Mouse (Mus musculus): ENCODE results near the gene Sppl2b. TPM values are rescaled to one million over a fixed set of nuclear protein-coding genes. Genes with fewer than 3 reads are reported as not detected.

Sppl2b gene
- polyA plus RNA-seq, 1 experiment from 2014 or later: 56.6 TPM

DNA sequence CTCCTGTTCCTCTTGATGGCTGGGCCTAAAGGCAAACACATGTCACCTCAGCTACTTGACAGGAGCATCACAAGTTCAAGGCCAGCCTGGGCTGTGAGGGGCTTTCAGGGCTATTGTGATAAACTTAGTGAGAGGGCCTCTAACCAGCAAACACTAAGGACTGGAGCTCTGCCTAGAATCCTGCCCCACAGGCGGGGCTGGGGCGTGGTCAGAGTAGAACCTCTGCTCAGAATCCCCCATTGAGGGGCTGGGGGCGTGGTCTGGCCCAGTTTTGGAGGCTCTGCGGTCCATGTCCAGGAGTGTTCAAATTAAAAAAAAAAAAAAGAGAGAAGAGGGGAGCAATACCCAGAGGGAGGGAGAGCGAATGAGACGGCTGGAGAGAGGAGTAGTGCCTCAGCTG, 40.6 kb downstream of the Sppl2b start:
- Histone ChIP-seq H3K4me3 (no peak overlapping the region), H3K4me1 (peaks cover 20% of the 10 kb centered on the region), H3K27ac (no peak overlapping the region), H3K4me2 (replicated peaks) (no peak overlapping the region), H3K9me3 (replicated peaks) (no peaks in the 10 kb centered on the region), H3K27me3 (no peaks in the 10 kb centered on the region), H3K9ac (no peak overlapping the region), H3K36me3 (peaks cover 20% of the 10 kb centered on the region; the same call in 1 of the 2 replicates)
- no peak for ATAC-seq (ENCODE audit: low FRiP score)
- WGBS: 87% methylated on average over 6 of the region's 6 CpGs

DNA sequence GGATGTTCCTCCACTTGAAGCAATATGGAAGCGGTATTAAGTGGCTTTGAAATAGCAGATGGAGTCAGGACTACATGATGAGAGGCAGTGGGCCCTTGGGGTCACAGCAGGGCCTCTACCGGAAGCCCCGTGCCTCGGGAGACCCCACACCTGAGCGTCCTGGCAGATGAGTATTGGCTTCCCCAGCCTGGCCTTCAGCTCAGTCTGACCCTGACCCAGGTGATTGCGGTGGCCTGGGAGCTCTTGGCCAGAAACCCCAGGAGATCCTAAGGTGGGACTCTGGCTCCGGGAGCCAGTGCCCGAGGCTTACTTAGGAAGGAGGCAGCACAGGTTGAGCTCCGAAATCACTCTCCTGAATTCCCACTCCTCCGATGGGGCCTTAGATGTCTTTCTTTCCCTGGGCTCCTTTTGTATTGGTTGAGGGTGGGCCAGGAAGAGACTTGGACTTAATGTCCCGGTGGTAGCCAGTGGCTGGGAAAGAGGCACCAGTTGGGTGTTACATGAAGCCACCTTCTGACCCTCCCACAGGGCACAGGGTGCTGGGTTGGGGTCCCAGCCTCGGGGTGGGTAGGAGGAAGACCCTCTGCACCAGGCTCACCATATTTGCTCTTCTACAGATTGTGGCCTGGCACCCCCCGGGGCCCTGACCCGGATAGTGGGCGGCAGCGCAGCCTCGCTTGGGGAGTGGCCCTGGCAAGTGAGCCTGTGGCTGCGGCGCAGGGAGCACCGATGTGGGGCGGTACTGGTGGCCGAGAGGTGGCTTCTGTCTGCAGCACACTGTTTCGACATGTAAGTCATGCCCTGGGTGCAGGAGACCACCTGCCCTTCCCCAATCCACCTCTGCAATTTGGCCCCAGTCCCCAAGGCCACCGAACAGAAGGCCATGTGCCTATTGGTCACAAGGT, 41.8 kb downstream of the Sppl2b start:
- no peak overlapping the region for H3K4me2 ChIP-seq (replicated peaks)
- H3K4me1 ChIP-seq: peaks cover 20% of the 10 kb centered on the region
- no peak for ATAC-seq (ENCODE audit: low FRiP score)
- no peaks in the 10 kb centered on the region for H3K27me3 ChIP-seq
- H3K9ac ChIP-seq: no peak overlapping the region
- WGBS: 67% methylated on average over 24 of the region's 24 CpGs
- no peak overlapping the region for H3K27ac ChIP-seq
- H3K9me3 ChIP-seq (replicated peaks): no peaks in the 10 kb centered on the region
- H3K36me3 ChIP-seq: peaks cover 21% of the 10 kb centered on the region
- no peak overlapping the region for H3K4me3 ChIP-seq

DNA sequence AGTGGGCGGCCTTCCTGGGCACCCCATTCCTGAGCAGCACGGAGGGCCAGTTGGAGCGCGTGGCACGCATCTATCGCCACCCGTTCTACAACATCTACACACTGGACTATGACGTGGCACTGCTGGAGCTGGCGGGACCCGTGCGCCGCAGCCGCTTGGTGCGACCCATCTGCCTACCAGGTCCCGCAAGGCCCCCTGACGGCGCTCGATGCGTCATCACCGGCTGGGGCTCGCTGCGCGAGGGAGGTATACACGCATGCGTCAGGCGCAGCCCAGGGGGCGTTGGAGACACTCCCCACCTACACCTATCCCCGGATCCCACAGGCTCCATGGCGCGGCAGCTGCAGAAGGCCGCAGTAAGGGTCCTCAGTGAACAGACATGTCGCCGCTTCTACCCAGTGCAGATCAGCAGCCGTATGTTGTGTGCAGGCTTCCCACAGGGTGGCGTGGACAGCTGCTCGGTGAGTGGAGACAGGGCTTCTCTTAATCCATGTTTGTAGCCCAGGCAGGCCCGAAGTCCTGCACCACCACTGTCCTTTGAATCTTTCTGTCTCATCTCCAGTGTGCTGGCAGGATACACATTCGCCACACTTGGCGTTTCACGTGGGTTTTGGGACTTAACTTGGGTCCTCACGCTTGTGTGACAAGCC, 42.9 kb downstream of the Sppl2b start:
- ATAC-seq (ENCODE audit: low FRiP score): no peak
- Histone ChIP-seq H3K9ac (peak overlapping the region; percentile 2; the same call in 1 of the 2 replicates), H3K27ac (no peak overlapping the region), H3K36me3 (peaks cover 33% of the 10 kb centered on the region), H3K4me1 (peaks cover 20% of the 10 kb centered on the region), H3K4me2 (replicated peaks) (peak overlapping the region; percentile 11), H3K4me3 (0 out of 2 replicates have a peak overlapping the region, but pooled peaks have one; percentile 2), H3K9me3 (replicated peaks) (no peaks in the 10 kb centered on the region), H3K27me3 (no peaks in the 10 kb centered on the region)
- 33% methylated on average over 41 of the region's 41 CpGs for WGBS

DNA sequence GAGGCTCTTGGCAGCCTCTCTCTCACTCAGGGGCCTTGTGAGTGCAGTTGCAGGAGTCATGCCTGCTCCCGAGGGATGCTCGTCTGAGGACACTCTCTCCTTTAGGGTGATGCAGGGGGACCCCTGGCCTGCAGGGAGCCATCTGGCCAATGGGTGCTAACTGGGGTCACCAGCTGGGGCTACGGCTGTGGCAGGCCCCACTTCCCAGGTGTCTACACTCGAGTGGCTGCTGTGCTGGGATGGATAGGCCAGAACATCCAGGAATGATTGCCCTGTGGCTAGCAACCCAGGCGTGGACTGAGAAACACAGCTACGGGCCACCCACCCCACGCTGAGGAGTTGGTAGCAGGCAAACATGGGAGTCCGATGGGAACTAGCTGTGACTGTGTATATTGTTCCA, 44.0 kb downstream of the Sppl2b start:
- Histone ChIP-seq H3K4me1 (peaks cover 20% of the 10 kb centered on the region), H3K4me3 (peak overlapping the region; percentile 67; the same call in 1 of the 2 replicates), H3K27ac (no peak overlapping the region), H3K9me3 (replicated peaks) (no peaks in the 10 kb centered on the region), H3K27me3 (no peaks in the 10 kb centered on the region), H3K9ac (peak overlapping the region; percentile 73; the same call in 1 of the 2 replicates), H3K36me3 (peaks cover 44% of the 10 kb centered on the region), H3K4me2 (replicated peaks) (peak overlapping the region; percentile 94; the same call in 1 of the 2 replicates)
- 92% methylated on average over 8 of the region's 8 CpGs for WGBS
- ATAC-seq (ENCODE audit: low FRiP score): no peak

DNA sequence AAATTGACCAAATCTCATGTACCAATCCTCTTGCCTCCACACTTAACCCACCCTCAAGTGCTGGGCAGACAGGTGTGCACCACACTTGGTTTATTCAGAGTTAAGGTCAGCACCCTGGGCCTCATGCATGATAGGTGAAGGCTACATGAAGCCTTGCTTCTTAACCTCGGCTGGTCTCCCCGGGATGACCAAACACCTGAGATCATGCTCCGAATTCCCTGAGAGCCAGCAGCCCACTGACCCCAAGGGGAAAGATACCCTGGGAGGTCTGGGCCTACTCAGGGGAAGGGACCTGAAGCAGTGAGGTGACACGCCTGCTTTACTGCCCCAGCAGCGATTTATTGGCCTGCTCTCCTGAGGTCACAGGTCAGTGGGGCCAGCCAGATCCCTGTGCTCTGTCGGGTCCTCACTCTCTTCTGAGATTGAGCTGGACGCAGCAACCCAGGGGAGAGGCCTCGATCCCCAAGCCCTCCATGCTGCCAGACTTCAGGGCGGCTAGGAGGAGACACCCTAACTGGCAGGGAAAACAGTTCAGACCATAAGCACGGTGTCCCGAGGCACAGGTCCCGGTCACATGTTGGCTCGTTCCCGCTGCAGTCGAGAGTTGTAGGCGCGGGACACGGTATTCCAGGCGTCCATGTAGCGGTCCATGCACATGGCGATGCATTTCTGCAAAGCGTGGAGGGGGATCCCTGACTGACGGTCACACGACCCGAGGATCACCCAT, 44.7 kb downstream of the Sppl2b start:
- WGBS: 16% methylated on average over 25 of the region's 25 CpGs
- H3K36me3 ChIP-seq: peaks cover 50% of the 10 kb centered on the region
- no peak; the same call in 1 of the 2 replicates for ATAC-seq (ENCODE audit: low FRiP score)
- H3K9ac ChIP-seq: peak overlapping the region; percentile 73
- peaks cover 20% of the 10 kb centered on the region for H3K4me1 ChIP-seq
- peak overlapping the region; percentile 67 for H3K4me3 ChIP-seq
- H3K9me3 ChIP-seq (replicated peaks): no peaks in the 10 kb centered on the region
- H3K4me2 ChIP-seq (replicated peaks): peak overlapping the region; percentile 94
- H3K27me3 ChIP-seq: no peaks in the 10 kb centered on the region
- H3K27ac ChIP-seq: peak overlapping the region; percentile 83

DNA sequence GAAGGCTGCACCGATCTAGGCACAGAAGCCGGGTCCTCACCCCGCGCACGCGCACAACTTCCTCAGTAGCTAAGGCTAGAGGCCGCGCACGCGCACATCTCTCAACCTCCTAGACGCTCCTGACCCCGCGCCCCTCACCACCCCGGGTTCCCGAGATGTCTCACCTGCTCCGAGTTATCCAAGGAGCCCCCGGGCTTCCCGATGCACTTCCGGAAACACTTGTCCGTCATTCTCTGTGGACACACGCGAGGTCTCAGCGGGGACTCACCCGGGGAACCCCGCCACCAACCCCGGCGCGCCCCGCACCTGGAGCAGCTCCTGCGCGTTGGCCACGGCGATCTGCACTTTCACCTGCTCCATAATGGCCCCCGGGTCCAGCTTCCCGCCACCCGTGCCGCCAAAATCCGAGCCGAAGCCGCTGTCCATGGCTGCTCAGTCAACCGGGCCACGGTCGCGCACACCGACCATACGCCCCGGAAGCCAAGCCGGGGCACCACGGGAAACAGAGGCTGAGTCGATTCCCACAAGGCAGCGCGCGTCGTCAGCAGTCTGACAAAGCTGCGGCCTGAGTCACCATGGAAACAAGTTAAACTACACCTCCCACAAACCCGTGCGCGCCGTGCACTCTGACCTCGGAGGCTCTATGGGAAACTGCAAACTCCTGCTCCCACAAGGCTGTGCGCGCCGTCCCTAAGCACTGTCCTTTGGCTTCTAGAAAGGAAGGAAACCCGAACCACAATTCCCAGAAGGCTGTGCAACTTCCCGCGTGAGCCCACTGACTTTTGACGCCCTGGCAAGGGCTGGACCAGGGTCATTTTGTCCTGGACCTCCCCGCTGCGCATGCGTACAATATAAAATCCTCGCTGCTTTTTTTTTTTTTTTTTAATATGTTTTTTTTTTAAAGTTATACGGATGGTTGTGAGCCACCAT, 45.5 kb downstream of the Sppl2b start, which contains the start of gene Timm13:
Gene Timm13 (minus strand): TSS at position 652 of the 930 bp plus-strand sequence.
- H3K27ac ChIP-seq: peak within 1 kb of the TSS; percentile 83
- peak within 1 kb of the TSS; percentile 94 for H3K4me2 ChIP-seq (replicated peaks)
- H3K4me1 ChIP-seq: peaks cover 20% of the 10 kb centered on the region
- H3K36me3 ChIP-seq: peaks cover 58% of the 10 kb centered on the region
- under 1% methylated on average over 72 of the region's 72 CpGs for WGBS
- ATAC-seq (ENCODE audit: low FRiP score): peak; percentile 94
- no peaks in the 10 kb centered on the region for H3K27me3 ChIP-seq
- H3K9ac ChIP-seq: peak within 1 kb of the TSS; percentile 73
- H3K9me3 ChIP-seq (replicated peaks): no peaks in the 10 kb centered on the region
- peak within 1 kb of the TSS; percentile 67 for H3K4me3 ChIP-seq

DNA sequence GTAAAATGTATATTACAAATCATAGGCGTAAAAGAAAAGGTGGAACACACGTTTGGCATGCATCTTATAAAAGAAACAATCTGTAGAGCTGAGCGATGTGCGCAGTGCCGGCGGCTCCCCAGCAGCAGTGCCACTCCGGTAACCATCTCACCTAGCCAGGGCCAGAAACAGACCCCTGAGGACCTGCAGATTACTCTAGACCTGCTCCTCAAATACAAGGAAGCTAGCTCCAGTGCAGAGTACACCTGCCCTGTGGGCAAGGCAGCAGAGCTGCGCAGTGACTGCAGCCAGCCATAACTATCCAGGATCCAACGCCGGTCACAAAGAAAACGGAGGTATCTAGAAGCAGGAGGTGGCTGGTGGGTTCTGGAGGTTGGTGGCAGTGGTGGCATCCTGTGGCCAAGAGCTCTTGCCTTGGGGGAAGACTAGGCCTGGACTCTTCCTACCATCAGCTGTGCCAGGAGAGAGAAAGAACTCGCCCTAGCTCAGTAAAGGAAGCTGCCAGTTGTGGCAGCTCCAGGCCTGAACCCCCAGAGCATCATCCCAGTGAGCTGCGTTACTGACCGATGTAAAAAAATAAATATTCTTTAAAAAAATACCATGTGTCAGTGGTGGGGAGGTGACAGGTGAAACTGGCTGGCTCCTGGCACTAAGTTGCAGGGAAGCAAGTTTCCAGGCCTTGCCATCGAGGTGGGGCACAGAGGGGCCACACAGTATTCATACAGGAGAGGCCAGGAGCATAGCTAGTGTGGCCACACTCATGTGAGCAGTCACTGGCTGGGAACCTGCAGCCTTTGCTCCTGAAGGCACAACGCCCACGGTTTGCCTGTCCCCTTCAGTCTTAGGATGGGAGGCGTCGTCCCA, 46.6 kb downstream of the Sppl2b start:
- no peak; the same call in 1 of the 2 replicates for ATAC-seq (ENCODE audit: low FRiP score)
- Histone ChIP-seq H3K9ac (peak overlapping the region; percentile 15; the same call in 1 of the 2 replicates), H3K4me1 (peaks cover 20% of the 10 kb centered on the region), H3K4me3 (no peak overlapping the region), H3K36me3 (peaks cover 68% of the 10 kb centered on the region), H3K27me3 (no peaks in the 10 kb centered on the region), H3K27ac (peak overlapping the region; percentile 69), H3K9me3 (replicated peaks) (no peaks in the 10 kb centered on the region), H3K4me2 (replicated peaks) (peak overlapping the region; percentile 28)
- 91% methylated on average over 19 of the region's 19 CpGs for WGBS

DNA sequence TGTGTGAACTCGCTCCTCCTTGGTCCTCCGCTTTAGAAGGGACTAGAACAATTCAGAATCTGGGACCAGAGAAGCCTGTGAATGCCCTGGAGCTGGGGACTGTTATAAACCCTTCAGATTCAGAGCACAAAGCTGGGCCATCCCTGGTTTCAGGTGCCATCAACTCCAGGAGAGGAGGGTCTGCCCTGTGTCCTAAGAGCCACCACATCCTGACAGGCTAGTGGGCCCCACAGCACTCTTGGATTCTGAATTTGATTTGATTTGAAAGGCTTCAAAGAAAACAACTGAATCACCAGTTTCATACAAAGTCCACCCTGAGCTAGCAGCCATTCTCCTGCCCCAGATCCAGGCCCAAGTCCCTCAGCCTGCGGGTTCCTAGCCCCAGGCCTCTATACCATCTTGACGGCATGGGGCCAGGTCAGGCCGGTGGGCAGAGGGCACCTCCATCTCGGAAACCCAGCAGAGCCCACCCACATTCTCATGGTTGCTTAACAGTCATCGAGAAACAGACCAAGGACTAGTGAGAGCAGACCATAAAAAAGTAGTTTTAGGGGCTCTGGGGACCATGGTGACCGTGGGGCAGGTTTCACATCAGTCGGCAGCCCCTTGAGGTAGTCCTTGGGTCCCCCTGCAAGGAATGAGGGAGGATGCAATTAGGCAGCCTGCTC, 47.3 kb downstream of the Sppl2b start:
- ATAC-seq (ENCODE audit: low FRiP score): no peak
- Histone ChIP-seq H3K4me1 (peaks cover 20% of the 10 kb centered on the region), H3K27ac (no peak overlapping the region), H3K36me3 (peaks cover 73% of the 10 kb centered on the region), H3K9ac (no peak overlapping the region), H3K4me2 (replicated peaks) (no peak overlapping the region), H3K27me3 (no peaks in the 10 kb centered on the region), H3K9me3 (replicated peaks) (no peaks in the 10 kb centered on the region), H3K4me3 (no peak overlapping the region)
- WGBS: 95% methylated on average over 9 of the region's 9 CpGs

DNA sequence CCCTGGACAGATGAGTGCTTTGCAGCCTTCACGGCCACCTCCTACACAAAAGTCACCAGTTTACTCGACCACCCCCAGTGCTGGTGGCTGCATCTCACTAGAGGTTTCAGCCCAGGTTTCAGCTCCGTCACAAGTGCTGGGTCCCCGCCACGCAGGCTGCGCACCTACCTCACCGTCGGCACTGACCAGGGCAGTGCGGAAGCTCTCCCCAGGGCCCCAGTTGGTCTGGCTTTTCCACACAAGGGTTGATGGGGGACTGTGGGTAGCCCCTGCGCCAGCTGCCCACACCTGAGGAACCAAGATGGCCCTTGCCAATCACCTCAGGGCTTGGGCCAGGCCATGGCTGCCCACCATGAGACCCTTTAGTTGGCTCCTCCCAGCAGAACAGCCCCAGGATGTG, 48.2 kb downstream of the Sppl2b start:
- no peaks in the 10 kb centered on the region for H3K27me3 ChIP-seq
- ATAC-seq (ENCODE audit: low FRiP score): no peak
- no peak overlapping the region for H3K4me3 ChIP-seq
- H3K27ac ChIP-seq: no peak overlapping the region
- no peak overlapping the region for H3K4me2 ChIP-seq (replicated peaks)
- peaks cover 75% of the 10 kb centered on the region for H3K36me3 ChIP-seq
- no peaks in the 10 kb centered on the region for H3K9me3 ChIP-seq (replicated peaks)
- H3K9ac ChIP-seq: no peak overlapping the region
- H3K4me1 ChIP-seq: peaks cover 16% of the 10 kb centered on the region
- 91% methylated on average over 10 of the region's 10 CpGs for WGBS

DNA sequence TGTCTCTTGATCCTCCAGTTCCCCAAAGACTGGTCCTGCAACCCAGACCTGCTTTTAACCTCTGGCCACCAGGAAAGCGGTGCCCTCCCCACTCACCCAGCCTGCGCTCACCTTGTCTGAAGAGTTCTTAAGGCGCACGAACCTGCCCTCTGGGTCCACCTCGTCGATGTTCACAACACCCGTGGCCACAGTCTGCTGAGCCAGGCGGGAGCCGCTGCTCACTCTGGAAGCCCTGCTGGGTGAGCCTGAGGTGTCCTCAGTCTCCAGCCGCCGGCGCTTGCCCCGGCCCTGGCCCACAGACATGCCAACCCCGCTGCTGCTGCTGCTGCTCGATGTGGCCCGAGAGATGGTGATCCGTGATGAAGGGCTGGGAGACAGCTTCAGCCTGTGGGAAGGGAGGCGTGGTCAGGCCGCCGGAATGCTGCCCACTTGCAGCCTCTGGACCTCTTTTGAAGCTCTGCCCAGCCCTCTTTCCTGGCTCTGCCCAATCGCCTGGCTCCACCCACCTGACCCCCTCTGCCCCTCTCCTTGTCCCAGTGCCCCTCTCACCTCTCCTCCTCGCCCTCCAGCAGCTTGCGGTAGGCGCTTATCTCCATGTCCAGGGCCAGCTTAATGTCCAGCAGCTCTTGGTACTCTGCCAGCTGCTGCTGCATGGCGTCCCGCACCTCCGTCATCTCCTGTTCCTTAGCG, 49.1 kb downstream of the Sppl2b start:
- Histone ChIP-seq H3K9me3 (replicated peaks) (no peaks in the 10 kb centered on the region), H3K27ac (no peak overlapping the region), H3K36me3 (peaks cover 76% of the 10 kb centered on the region), H3K9ac (no peak overlapping the region), H3K4me2 (replicated peaks) (no peak overlapping the region), H3K4me3 (no peak overlapping the region; the same call in 1 of the 2 replicates), H3K4me1 (peaks cover 8% of the 10 kb centered on the region), H3K27me3 (no peaks in the 10 kb centered on the region)
- WGBS: 88% methylated on average over 28 of the region's 28 CpGs
- no peak for ATAC-seq (ENCODE audit: low FRiP score)
